Mouse (Mus musculus) mature B cell (primary cell): ENCODE measurements around the gene Aurkaip1.

Experiments
- in situ Hi-C: fragments of 300-500 bp; cut with MboI; formaldehyde crosslinking; loops from 2 replicates; pipeline ENCODE4 v1.14.3; 2019

Aurkaip1 gene

DNA sequence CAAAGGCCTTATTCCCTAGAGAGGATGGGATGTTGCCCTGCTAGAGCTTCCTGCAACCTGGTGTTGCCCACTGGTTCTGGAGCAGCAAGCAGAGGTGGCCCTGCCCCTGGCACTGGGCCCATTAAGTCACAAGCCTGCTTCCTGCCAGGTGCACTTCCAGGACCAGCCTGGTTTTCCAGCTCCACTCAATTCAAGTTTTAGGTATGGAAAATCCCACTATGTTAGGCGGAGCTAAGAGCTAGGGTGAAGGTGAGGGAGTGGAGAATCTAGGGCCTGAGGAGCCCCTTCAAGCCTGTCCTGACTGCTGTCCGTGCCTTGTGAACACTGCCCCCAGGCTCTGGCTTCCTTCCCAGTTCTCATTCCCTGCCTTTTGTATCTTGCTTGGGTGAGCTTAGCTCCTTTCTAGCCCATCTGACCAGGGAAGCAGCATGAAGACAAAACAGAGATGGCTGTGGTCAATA is 20.9 kb downstream of the Aurkaip1 start:
- in situ Hi-C loops: no loop called here

DNA sequence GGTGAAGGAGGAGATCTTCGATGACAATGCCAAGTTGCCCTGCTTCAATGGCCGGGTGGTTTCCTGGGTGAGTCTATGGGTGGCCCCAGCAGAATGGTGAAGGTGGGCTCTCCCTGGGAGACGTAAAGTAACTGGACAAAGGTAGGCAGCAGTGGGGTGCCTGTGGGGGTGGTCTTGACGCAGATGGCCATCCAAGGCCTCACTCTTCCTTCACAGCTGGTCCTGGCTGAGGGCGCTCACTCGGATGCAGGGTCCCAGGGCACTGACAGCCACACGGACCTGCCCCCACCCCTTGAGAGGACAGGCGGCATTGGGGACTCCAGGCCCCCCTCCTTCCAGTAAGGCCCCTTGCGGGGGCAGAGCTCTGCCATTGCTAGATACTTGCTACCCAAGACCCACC is 22.3 kb downstream of the Aurkaip1 start:
- in situ Hi-C loops: no loop called here

DNA sequence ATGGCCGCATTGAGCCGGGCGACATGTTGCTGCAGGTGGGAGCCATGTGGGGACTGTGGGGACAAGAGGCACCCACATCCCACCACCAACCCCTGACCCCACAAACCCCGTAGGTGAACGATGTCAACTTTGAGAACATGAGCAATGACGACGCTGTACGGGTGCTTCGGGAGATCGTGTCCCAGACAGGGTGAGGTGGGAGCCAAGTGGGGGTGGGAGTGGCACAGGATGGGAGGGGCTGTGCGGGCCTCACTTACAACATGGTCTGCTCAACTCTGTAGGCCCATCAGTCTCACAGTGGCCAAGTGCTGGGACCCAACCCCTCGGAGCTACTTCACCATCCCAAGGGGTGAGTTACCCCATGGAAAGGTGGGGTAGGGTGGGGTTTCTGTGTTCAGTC is 23.9 kb downstream of the Aurkaip1 start:
- in situ Hi-C loops: no loop called here

- in situ Hi-C loops: no loop called here
These were observed 25.0 kb downstream of the Aurkaip1 start for GRCm38 (mm10) chr4:155856071-155856470.

- in situ Hi-C loops: no loop called here
These were observed 25.8 kb downstream of the Aurkaip1 start for GRCm38 (mm10) chr4:155856881-155857280.

DNA sequence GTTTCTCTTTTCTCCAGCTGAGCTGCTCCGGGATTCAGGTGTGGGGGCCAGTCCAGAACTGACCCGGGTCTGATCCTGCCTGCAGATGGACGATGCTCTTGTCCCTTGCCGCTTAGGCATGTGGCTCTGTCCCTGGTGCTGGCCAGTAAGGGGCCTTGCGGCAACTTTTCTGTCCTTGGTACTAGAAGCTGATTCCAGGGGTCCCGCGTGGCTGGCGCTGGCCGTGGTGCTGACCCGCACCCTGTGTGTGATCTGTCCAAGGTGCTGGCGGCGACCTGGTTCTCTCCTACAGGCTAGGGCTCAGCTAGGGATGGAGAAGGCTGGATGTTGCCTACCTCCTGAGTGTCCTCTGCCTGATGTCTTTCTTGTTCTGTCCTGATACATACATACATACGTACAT is 28.2 kb downstream of the Aurkaip1 start:
- in situ Hi-C loops: no loop called here

- in situ Hi-C loops: no loop called here
These were observed 30.7 kb downstream of the Aurkaip1 start for GRCm38 (mm10) chr4:155861787-155862186.

DNA sequence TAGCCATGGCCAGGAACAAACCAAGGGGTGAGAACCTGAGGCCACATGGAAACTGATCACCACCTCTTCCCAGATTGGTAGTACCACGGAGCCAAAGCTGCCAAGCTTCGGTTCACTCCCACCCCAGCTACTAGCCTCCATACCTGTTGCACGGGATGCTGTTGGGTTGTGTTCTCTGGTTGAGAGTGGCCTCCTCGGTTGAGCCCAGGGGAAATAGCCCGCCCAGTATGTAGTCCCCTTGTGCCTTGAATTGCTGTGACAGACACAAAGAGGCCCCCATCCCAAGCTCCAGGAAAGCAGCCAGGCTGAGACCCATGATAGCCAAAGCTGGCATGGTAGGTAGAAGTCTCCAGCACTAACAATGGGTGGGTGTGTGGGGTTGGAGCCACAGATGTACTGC is 31.9 kb downstream of the Aurkaip1 start, which contains the start of gene Tas1r3:
Gene Tas1r3, minus strand, starts transcription at position 362 of the 400 bp plus-strand sequence.
- in situ Hi-C loops: no loop called here

DNA sequence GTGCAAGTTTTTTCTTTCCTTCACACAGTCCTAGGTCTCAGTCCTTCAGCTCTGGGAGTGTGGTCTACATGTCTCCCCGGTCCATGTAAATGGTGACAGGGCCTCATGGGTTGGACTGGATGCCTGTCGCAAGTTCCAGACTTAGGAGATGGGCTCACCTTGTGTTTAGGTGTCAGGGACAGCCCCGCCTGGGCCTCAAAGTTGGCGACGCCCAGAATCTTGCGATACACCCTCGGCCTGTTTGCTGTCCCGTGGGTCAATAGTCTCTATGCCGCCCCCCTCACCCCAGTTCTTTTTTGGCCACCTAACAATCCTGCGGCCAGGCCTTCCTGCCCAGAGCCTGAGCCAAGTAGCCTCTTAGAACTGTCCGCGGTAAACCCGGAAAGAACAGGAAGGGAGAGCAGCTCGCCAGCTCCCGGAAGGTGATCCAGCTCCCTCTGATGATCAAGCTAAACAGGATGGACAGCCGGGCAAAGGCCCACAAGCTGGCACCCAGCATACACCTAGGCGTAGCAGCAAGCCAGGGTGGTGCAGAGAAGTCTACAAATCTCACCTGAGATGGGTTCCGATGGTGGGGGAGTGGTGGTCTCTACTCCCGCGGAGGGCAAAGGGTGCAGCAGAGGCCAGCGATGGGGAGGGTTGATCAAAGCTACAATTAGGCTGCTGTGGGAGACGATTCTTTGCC is 37.7 kb downstream of the Aurkaip1 start:
- in situ Hi-C loops: no loop called here

GRCm38 (mm10) chr4:155869317-155870033 is 38.4 kb downstream of the Aurkaip1 start, which contains the start of the genes Cptp and Ints11:
TSS of gene Cptp (minus strand) at chr4:155869440.
TSS of gene Ints11 (plus strand) at chr4:155869546.
- in situ Hi-C loops: no loop called here

- in situ Hi-C loops: no loop called here
These were observed 40.3 kb downstream of the Aurkaip1 start for GRCm38 (mm10) chr4:155871404-155871803.
